Mouse (Mus musculus): Measurements from ENCODE around the gene Traf6.
"Not testable (repeated sequence)": the region's sequence is repeated elsewhere in the genome, so short reads cannot be mapped to it uniquely, and the experiment has no call there.

The Traf6 gene

GRCm38 (mm10) chr2:101695584-101695983 lies 17.4 kb downstream of the Traf6 start:
- DNase-seq = no peak

- DNase-seq = no peak
Observed at GRCm38 (mm10) chr2:101699284-101699683, 21.1 kb downstream of the Traf6 start.

- DNase-seq = no peak
Observed at GRCm38 (mm10) chr2:101705941-101706485, 27.8 kb downstream of the Traf6 start.

- DNase-seq = no peak
Observed at GRCm38 (mm10) chr2:101711608-101712007, 33.4 kb downstream of the Traf6 start.

GRCm38 (mm10) chr2:101715650-101716323 lies 37.6 kb downstream of the Traf6 start:
- peak; percentile 17 to 69 for DNase-seq

- no peak for DNase-seq
Observed at GRCm38 (mm10) chr2:101717162-101717561, 38.9 kb downstream of the Traf6 start.

- DNase-seq = no peak
Observed at GRCm38 (mm10) chr2:101721835-101722234, 43.6 kb downstream of the Traf6 start.

GRCm38 (mm10) chr2:101722370-101723332 lies 44.4 kb downstream of the Traf6 start:
- DNase-seq = no peak

- no peak for DNase-seq
Observed at GRCm38 (mm10) chr2:101723333-101723881, 45.2 kb downstream of the Traf6 start.

GRCm38 (mm10) chr2:101727787-101728186 lies 49.6 kb downstream of the Traf6 start:
- no peak for DNase-seq

GRCm38 (mm10) chr2:101729472-101729871 lies 51.2 kb downstream of the Traf6 start:
- DNase-seq = no peak

- DNase-seq = no peak
Observed at GRCm38 (mm10) chr2:101730972-101731371, 52.7 kb downstream of the Traf6 start.

GRCm38 (mm10) chr2:101732777-101733210 lies 54.6 kb downstream of the Traf6 start:
- peak; percentile 42 to 50 for DNase-seq

GRCm38 (mm10) chr2:101733564-101733963 lies 55.3 kb downstream of the Traf6 start:
- DNase-seq = no peak

- no peak for DNase-seq
Observed at GRCm38 (mm10) chr2:101739914-101740313, 61.7 kb downstream of the Traf6 start.

GRCm38 (mm10) chr2:101741653-101742052 lies 63.4 kb downstream of the Traf6 start:
- DNase-seq = no peak

- DNase-seq = no peak
Observed at GRCm38 (mm10) chr2:101742072-101742860, 64.0 kb downstream of the Traf6 start.

GRCm38 (mm10) chr2:101745656-101746055 lies 67.4 kb downstream of the Traf6 start:
- DNase-seq = not testable (repeated sequence)

- DNase-seq = no peak
Observed at GRCm38 (mm10) chr2:101746537-101746936, 68.3 kb downstream of the Traf6 start.
